Mouse (Mus musculus) limb, embryonic 11.5 days (tissue): Measurements from ENCODE around the gene Ano6. TPM values are rescaled to one million over a fixed set of nuclear protein-coding genes. Genes with fewer than 3 reads are reported as not detected.

ENCODE experiments used
- ATAC-seq: fragments of 200-750 bp; cut with Nextera tagmentation; 2 replicates; pipeline ENCODE4 v1.8.0; 2017; ENCODE audit warnings: low read depth; ENCODE audit not compliant: insufficient number of reproducible peaks, low FRiP score, low TSS enrichment
- DNase-seq: peaks from one replicate; pipeline ENCODE4 v3.0.0-alpha.2; 2015; ENCODE audit warnings: low spot score
- H3K27ac ChIP-seq: fragments of 300-500 bp; sonication (generic); replicated peaks from 2 replicates; pipeline ENCODE4 v1.5.1; 2014; ENCODE audit warnings: low read depth, mild to moderate bottlenecking, low read length
- H3K27me3 ChIP-seq: fragments of 300-500 bp; sonication (generic); 2 replicates; pipeline ENCODE4 v1.6.1; 2014; ENCODE audit warnings: mild to moderate bottlenecking, low read length, mixed read lengths; ENCODE audit not compliant: control insufficient read depth, insufficient read depth
- H3K36me3 ChIP-seq: fragments of 300-500 bp; sonication (generic); 2 replicates; pipeline ENCODE4 v1.6.1; 2014; ENCODE audit warnings: mild to moderate bottlenecking, low read length, moderate library complexity, mixed read lengths; ENCODE audit not compliant: control insufficient read depth, insufficient read depth
- H3K4me1 ChIP-seq: fragments of 300-500 bp; sonication (generic); 2 replicates; pipeline ENCODE4 v1.6.1; 2014; ENCODE audit warnings: low read length, mixed read lengths; ENCODE audit not compliant: control insufficient read depth, insufficient read depth
- H3K4me2 ChIP-seq: fragments of 300-500 bp; sonication (generic); 2 replicates; pipeline ENCODE4 v1.6.1; 2014; ENCODE audit warnings: low read depth, mild to moderate bottlenecking, moderate library complexity; ENCODE audit not compliant: severe bottlenecking
- H3K4me3 ChIP-seq: fragments of 300-500 bp; sonication (generic); 2 replicates; pipeline ENCODE4 v1.5.1; 2014; ENCODE audit warnings: low read depth, low read length
- H3K9ac ChIP-seq: fragments of 300-500 bp; sonication (generic); 2 replicates; pipeline ENCODE4 v1.6.1; 2014; ENCODE audit warnings: mild to moderate bottlenecking, low read length
- H3K9me3 ChIP-seq: fragments of 300-500 bp; sonication (generic); 2 replicates; pipeline ENCODE4 v1.6.1; 2016; ENCODE audit warnings: low read length; ENCODE audit not compliant: control insufficient read depth
- WGBS: fragments of 180-500 bp; shearing (Covaris S2); extraction: QIAGEN DNeasy Blood & Tissue Kit; methylation state at CpG from one replicate; pipeline ENCODE4 v1.1.7; 2014; 5-methylcytosine and 5-hydroxymethylcytosine counted together
- polyA plus RNA-seq: library from polyadenylated mRNA; unstranded; fragments of >200 nt; fragmentation: Nextera tagmentation; extraction: Ambion mirVana; gene quantifications from 2 replicates; pipeline ENCODE4 v1.2.1, GENCODE M21; 2014

Ano6 gene
- polyA plus RNA-seq, 1 experiment from 2014 or later = 41.9 TPM

DNA sequence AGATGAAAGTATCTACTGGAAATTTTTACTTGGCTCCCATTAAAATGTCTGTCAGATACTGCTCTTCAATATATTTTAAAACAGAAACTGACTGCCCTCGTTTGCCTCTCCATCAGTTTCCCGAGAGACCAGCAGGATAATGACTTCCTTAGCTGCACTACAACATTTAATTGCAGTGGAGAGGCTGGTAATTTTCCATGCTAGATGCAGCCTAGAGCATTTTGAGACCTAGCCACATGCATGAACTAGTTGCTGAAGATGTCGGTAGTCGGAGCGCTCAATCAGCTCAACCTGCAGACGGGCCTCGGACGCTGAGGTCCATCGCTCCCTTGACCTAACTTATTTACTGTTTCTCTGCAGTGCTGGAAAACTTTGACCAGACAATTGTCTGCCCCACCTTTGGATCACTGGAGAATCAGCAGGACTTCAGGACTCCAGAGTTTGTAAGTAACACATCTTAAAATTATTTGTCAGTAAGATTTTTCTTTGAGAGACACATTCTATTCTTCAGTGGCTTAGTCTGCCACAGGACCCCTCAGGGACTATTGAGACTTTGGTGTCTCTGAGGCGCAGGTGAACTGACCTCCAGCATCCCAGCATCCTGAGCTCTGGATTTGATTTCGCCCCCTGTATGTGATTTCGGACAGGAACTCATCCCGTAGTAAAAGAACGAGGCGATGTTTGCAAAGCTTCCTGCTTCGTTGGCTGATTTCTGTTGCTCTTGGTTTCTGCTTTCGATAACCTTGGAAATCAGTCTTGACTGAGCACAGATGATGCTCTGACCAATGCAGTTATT, 73.4 kb downstream of the Ano6 start:
- Histone ChIP-seq H3K9me3 (no peaks in the 10 kb centered on the region), H3K4me1 (0 out of 2 replicates have a peak, but pooled peaks cover 3% of the 10 kb centered on the region), H3K4me2 (no peak overlapping the region), H3K4me3 (no peak overlapping the region), H3K9ac (no peak overlapping the region), H3K27ac (no peak overlapping the region), H3K27me3 (no peaks in the 10 kb centered on the region), H3K36me3 (peaks cover 2% of the 10 kb centered on the region; the same call in 1 of the 2 replicates)
- DNase-seq (no peak), ATAC-seq (no peak)
- WGBS = 77% methylated on average over 17 of the region's 17 CpGs

DNA sequence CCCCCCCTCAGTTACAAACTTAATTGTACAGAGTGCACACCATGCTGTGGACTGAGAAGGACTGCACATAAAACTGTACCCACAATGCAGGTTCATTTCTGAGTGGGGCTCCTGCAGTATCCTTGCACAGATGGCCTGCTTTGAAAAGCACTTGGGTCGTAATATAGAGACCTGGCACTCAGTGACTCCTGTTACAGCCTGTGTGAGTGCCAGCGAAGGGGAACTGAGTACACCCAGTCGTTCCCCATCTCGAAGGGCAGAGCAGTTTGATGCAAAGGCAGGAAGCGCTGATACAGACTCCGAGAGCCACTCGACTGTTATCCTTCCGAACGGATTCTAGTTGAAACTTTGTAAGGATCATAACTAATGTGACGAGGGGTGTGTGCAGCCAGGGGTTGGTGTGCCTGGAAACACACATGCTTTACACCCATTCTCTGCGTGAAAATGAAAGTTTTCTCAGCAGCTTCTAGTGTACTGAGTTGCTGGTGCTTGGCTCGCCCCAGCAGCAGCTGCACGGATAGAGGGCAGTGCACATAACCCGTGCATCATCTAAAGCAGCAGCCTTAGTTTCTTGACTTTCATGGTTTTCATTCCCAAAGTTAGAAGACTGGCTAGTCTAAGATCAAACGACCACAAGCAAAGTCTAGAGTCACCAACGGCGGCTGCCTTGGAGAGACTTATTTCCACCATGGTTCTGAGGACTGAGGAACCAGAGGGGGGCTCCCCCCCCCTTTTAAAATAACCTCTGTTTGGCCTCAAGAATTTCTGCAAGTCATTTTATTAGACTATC, 74.9 kb downstream of the Ano6 start:
- Histone ChIP-seq H3K9ac (no peak overlapping the region), H3K4me1 (0 out of 2 replicates have a peak, but pooled peaks cover 3% of the 10 kb centered on the region), H3K36me3 (peaks cover 2% of the 10 kb centered on the region; the same call in 1 of the 2 replicates), H3K4me3 (no peak overlapping the region), H3K4me2 (no peak overlapping the region), H3K27ac (no peak overlapping the region), H3K27me3 (no peaks in the 10 kb centered on the region), H3K9me3 (no peaks in the 10 kb centered on the region)
- DNase-seq (no peak), ATAC-seq (no peak)
- WGBS = 91% methylated on average over 17 of the region's 17 CpGs

DNA sequence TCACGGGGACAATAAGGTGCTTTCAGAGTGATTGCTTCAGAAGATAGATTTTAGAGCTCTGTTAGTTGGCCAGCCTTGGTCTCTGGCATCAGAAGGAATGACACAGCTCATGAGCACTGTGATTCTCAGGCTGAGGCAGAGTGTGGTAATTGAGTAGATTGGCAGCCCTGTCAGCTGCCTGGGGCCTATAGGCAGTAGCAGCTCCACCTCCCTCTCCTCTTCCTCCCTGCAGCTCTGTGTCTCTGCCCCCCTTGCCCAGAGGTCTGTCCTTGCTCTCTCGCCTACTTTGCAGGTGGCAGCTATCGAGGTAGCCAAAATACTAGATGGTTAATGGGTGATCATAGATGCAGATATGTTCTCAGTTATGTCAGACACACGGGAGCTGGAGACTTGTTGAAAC, 77.5 kb downstream of the Ano6 start:
- Histone ChIP-seq H3K4me2 (no peak overlapping the region), H3K36me3 (peaks cover 2% of the 10 kb centered on the region; the same call in 1 of the 2 replicates), H3K27me3 (no peaks in the 10 kb centered on the region), H3K9ac (no peak overlapping the region), H3K9me3 (no peaks in the 10 kb centered on the region), H3K4me3 (no peak overlapping the region), H3K27ac (no peak overlapping the region), H3K4me1 (0 out of 2 replicates have a peak, but pooled peaks cover 3% of the 10 kb centered on the region)
- DNase-seq (no peak), ATAC-seq (no peak)
- 90% methylated on average over 4 of the region's 4 CpGs for WGBS

DNA sequence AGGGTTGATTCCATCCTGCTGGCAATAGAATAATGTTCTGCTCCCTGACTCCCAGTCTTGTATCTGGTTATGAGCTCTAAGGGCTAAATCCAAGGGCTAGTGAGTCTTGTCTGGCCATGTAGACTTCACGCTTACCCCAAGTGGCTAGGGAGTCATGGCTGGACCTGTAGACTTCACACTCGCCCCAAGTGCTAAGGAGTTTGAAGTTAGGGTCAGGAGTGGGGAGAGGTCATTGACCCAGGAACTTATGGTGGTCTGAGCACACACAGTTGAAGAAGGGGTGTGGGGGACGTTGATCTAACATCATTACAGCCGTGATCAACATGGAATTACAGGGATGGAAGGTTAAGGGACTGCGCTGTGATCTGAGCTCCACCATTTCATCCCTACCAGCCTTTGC, 79.0 kb downstream of the Ano6 start:
- ATAC-seq (no peak), DNase-seq (no peak)
- H3K4me2 ChIP-seq = no peak overlapping the region
- no peak overlapping the region for H3K9ac ChIP-seq
- H3K27me3 ChIP-seq = no peaks in the 10 kb centered on the region
- H3K9me3 ChIP-seq = no peaks in the 10 kb centered on the region
- H3K27ac ChIP-seq = no peak overlapping the region
- WGBS = 93% methylated on average over 5 of the region's 5 CpGs
- peaks cover 2% of the 10 kb centered on the region; the same call in 1 of the 2 replicates for H3K36me3 ChIP-seq
- H3K4me3 ChIP-seq = no peak overlapping the region
- no peaks in the 10 kb centered on the region for H3K4me1 ChIP-seq

DNA sequence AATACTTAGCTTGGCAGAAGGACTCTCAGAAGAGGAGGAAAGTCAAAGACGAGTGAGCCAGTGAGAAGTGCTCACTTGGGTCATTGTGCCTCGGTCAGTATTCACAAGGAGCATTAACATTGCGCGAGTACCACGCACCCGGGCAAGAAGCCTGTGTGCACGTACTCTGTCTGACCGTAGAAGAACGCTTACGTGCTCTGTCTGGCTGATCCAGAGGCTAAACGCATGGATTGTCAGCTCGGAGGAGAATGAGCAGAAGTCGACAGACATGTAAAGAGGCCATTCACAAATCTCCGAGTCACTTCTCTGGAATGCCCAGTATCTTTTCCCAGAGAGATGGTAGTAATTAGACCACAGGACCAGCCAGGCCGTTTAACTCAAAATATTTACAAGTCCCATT, 81.0 kb downstream of the Ano6 start:
- no peak overlapping the region for H3K4me3 ChIP-seq
- H3K4me2 ChIP-seq = no peak overlapping the region
- no peaks in the 10 kb centered on the region for H3K27me3 ChIP-seq
- H3K9me3 ChIP-seq = no peaks in the 10 kb centered on the region
- WGBS = 88% methylated on average over 15 of the region's 15 CpGs
- no peaks in the 10 kb centered on the region for H3K4me1 ChIP-seq
- no peak for ATAC-seq
- H3K27ac ChIP-seq = no peak overlapping the region
- H3K9ac ChIP-seq = no peak overlapping the region
- H3K36me3 ChIP-seq = no peaks in the 10 kb centered on the region
- DNase-seq = no peak

DNA sequence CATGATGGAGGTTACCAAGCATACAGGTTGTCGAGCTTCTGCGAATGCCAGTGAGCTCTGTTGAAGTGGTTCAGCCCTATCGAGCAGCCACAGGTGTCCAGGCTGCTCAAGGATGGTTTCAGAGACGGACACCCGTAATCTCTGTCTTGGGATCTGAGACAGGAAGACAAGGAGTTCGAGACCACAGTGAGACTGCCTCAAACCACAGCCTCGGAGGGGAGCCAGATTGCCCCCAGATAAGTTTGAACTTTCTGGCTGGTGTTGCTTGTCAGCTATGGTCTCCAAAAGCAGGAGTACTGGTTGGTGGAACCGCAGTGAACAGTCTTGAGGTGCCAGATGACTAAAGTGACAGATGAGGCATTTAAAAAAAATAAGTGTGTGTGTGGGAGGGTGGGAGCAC, 81.8 kb downstream of the Ano6 start:
- DNase-seq = no peak
- H3K27ac ChIP-seq = no peak overlapping the region
- no peak overlapping the region for H3K4me3 ChIP-seq
- no peaks in the 10 kb centered on the region for H3K36me3 ChIP-seq
- H3K4me1 ChIP-seq = no peaks in the 10 kb centered on the region
- no peaks in the 10 kb centered on the region for H3K9me3 ChIP-seq
- WGBS = 86% methylated on average over 8 of the region's 8 CpGs
- H3K9ac ChIP-seq = no peak overlapping the region
- no peaks in the 10 kb centered on the region for H3K27me3 ChIP-seq
- no peak overlapping the region for H3K4me2 ChIP-seq
- ATAC-seq = no peak

DNA sequence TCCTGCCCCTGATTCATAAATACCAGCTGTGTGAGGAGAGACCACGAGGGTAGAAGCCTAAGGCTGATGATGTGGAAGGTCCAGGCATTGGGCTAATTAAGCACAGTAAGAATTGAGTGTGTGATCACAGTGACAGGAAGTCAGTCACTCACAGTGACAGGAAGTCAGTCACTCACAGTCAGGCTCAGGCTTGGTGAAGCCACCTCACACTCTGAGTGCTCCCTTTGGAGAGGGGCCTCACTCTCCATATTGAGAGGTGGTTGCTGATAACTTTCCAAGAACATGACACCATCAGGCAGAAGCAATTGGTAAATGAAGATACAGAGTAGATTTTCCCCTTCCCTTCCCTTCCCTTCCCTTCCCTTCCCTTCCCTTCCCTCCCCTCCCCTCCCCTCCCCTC, 82.6 kb downstream of the Ano6 start:
- H3K9me3 ChIP-seq = no peaks in the 10 kb centered on the region

DNA sequence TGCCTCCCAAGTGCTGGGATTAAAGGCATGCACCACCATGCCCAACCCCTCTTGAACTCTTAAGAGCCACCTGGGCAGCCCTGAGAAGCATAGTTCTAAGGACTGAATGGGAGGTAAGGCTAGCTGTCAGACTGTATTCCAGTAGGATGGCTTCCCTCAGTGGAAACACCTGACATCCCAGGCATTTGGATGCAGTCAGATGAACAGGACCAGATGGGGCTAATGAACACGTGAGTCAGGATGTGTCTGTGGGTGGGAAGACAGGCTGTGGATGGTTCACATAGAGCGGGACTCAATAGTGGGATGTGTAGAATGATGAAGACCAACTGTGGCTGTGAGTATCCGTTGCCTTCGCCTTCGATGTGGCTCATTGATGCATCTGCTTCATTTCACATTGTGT, 83.6 kb downstream of the Ano6 start:
- H3K9ac ChIP-seq = no peak overlapping the region
- ATAC-seq (no peak), DNase-seq (no peak)
- no peaks in the 10 kb centered on the region for H3K9me3 ChIP-seq
- H3K27ac ChIP-seq = no peak overlapping the region
- H3K27me3 ChIP-seq = no peaks in the 10 kb centered on the region
- H3K4me3 ChIP-seq = no peak overlapping the region
- 96% methylated on average over 5 of the region's 5 CpGs for WGBS
- no peaks in the 10 kb centered on the region for H3K4me1 ChIP-seq
- H3K36me3 ChIP-seq = no peaks in the 10 kb centered on the region
- no peak overlapping the region for H3K4me2 ChIP-seq

More for the DNA sequence above, 82.6 kb downstream of the Ano6 start:
- Histone ChIP-seq H3K36me3 (no peaks in the 10 kb centered on the region), H3K27me3 (no peaks in the 10 kb centered on the region), H3K4me1 (no peaks in the 10 kb centered on the region), H3K4me3 (no peak overlapping the region), H3K4me2 (no peak overlapping the region), H3K9ac (no peak overlapping the region), H3K27ac (no peak overlapping the region)
- DNase-seq = no peak
- 40% methylated on average over 1 of the region's 1 CpGs for WGBS
- ATAC-seq = no peak
